Mouse (Mus musculus): ENCODE results near the gene Avil.

DNA sequence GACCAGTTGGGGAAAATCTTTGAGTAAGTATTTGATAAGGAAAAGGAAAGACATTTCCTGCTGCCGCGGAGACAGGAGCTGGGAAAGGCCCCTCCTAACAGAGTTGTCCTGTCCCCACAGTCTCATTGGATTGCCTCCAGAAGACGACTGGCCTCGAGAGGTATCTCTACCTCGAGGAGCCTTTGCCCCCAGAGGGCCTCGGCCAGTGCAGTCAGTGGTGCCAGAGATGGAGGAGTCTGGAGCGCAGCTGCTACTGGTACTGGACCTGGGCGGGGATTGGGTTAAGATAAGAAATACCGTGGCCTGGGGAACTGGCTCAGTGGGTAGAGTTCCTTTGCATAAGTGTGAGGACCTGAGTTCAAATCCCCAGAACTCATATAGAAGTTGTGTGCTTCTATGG lies 65.5 kb downstream of the Avil start:
- no peak for TF ChIP-seq CTCF (IDR thresholded peaks at IDR 0.05)
- TF ChIP-seq EP300 (IDR thresholded peaks at IDR 0.05) = no peak

Measured in lung, postnatal 0 days (tissue).